Mouse (Mus musculus): Measurements from ENCODE around the gene Slc1a4. TPM values are rescaled to one million over a fixed set of nuclear protein-coding genes. Genes with fewer than 3 reads are reported as not detected.

The Slc1a4 gene
- polyA plus RNA-seq, 1 experiment from 2014 or later, result 17.9 TPM

GRCm38 (mm10) chr11:20347548-20347947 lies 15.0 kb upstream of the Slc1a4 start:
- WGBS, result 56% methylated on average over 6 of the region's 6 CpGs
- no peaks in the 10 kb centered on the region for H3K4me1 ChIP-seq (replicated peaks; ENCODE audit: control insufficient read depth, insufficient read depth, low read length)
- H3K27me3 ChIP-seq (ENCODE audit: control insufficient read depth, insufficient read depth, low read depth, low read length), result no peaks in the 10 kb centered on the region
- H3K27ac ChIP-seq (ENCODE audit: low read length), result no peak overlapping the region
- H3K4me2 ChIP-seq (ENCODE audit: low read depth, low read length), result no peak overlapping the region
- no peaks in the 10 kb centered on the region for H3K9me3 ChIP-seq (ENCODE audit: control insufficient read depth, low read length)
- no peaks in the 10 kb centered on the region for H3K36me3 ChIP-seq (ENCODE audit: control insufficient read depth, insufficient read depth, low read length)
- no peak overlapping the region for H3K9ac ChIP-seq (ENCODE audit: low read length)
- H3K4me3 ChIP-seq (ENCODE audit: low read length), result no peak overlapping the region
- ATAC-seq (ENCODE audit: low read depth), result no peak

- no peak overlapping the region for H3K9ac ChIP-seq (ENCODE audit: low read length)
- 53% methylated on average over 2 of the region's 2 CpGs for WGBS
- no peak overlapping the region for H3K4me2 ChIP-seq (ENCODE audit: low read depth, low read length)
- H3K9me3 ChIP-seq (ENCODE audit: control insufficient read depth, low read length), result no peaks in the 10 kb centered on the region
- no peak overlapping the region for H3K27ac ChIP-seq (ENCODE audit: low read length)
- H3K4me1 ChIP-seq (replicated peaks; ENCODE audit: control insufficient read depth, insufficient read depth, low read length), result no peaks in the 10 kb centered on the region
- no peak overlapping the region for H3K4me3 ChIP-seq (ENCODE audit: low read length)
- 0 out of 2 replicates have a peak, but pooled peaks have one; percentile 31 for ATAC-seq (ENCODE audit: low read depth)
- no peaks in the 10 kb centered on the region for H3K36me3 ChIP-seq (ENCODE audit: control insufficient read depth, insufficient read depth, low read length)
- H3K27me3 ChIP-seq (ENCODE audit: control insufficient read depth, insufficient read depth, low read depth, low read length), result no peaks in the 10 kb centered on the region
These were observed 13.9 kb upstream of the Slc1a4 start for GRCm38 (mm10) chr11:20346369-20346768.

- ATAC-seq (ENCODE audit: low read depth), result no peak
- Histone ChIP-seq H3K4me3 (ENCODE audit: low read length) (no peak overlapping the region), H3K4me2 (ENCODE audit: low read depth, low read length) (no peak overlapping the region), H3K9me3 (ENCODE audit: control insufficient read depth, low read length) (no peaks in the 10 kb centered on the region), H3K9ac (ENCODE audit: low read length) (no peak overlapping the region), H3K27me3 (ENCODE audit: control insufficient read depth, insufficient read depth, low read depth, low read length) (no peaks in the 10 kb centered on the region), H3K36me3 (ENCODE audit: control insufficient read depth, insufficient read depth, low read length) (no peaks in the 10 kb centered on the region), H3K4me1 (replicated peaks; ENCODE audit: control insufficient read depth, insufficient read depth, low read length) (no peaks in the 10 kb centered on the region), H3K27ac (ENCODE audit: low read length) (no peak overlapping the region)
- 92% methylated on average over 4 of the region's 4 CpGs for WGBS
These were observed 11.4 kb upstream of the Slc1a4 start for GRCm38 (mm10) chr11:20343952-20344351.

- Histone ChIP-seq H3K4me3 (ENCODE audit: low read length) (no peak overlapping the region), H3K9ac (ENCODE audit: low read length) (no peak overlapping the region), H3K9me3 (ENCODE audit: control insufficient read depth, low read length) (no peaks in the 10 kb centered on the region), H3K27ac (ENCODE audit: low read length) (no peak overlapping the region), H3K4me1 (replicated peaks; ENCODE audit: control insufficient read depth, insufficient read depth, low read length) (no peaks in the 10 kb centered on the region), H3K36me3 (ENCODE audit: control insufficient read depth, insufficient read depth, low read length) (no peaks in the 10 kb centered on the region), H3K4me2 (ENCODE audit: low read depth, low read length) (no peak overlapping the region), H3K27me3 (ENCODE audit: control insufficient read depth, insufficient read depth, low read depth, low read length) (no peaks in the 10 kb centered on the region)
- no peak for ATAC-seq (ENCODE audit: low read depth)
- WGBS, result 35% methylated on average over 1 of the region's 1 CpGs
These were observed 9.1 kb upstream of the Slc1a4 start for GRCm38 (mm10) chr11:20341598-20341997.

- no peaks in the 10 kb centered on the region for H3K36me3 ChIP-seq (ENCODE audit: control insufficient read depth, insufficient read depth, low read length)
- peaks cover 4% of the 10 kb centered on the region for H3K4me1 ChIP-seq (replicated peaks; ENCODE audit: control insufficient read depth, insufficient read depth, low read length)
- no peak overlapping the region for H3K4me2 ChIP-seq (ENCODE audit: low read depth, low read length)
- H3K27ac ChIP-seq (ENCODE audit: low read length), result no peak overlapping the region
- no peaks in the 10 kb centered on the region for H3K27me3 ChIP-seq (ENCODE audit: control insufficient read depth, insufficient read depth, low read depth, low read length)
- no peak for ATAC-seq (ENCODE audit: low read depth)
- no peak overlapping the region for H3K9ac ChIP-seq (ENCODE audit: low read length)
- H3K9me3 ChIP-seq (ENCODE audit: control insufficient read depth, low read length), result no peaks in the 10 kb centered on the region
- 31% methylated on average over 2 of the region's 2 CpGs for WGBS
- H3K4me3 ChIP-seq (ENCODE audit: low read length), result no peak overlapping the region
These were observed 6.2 kb upstream of the Slc1a4 start for GRCm38 (mm10) chr11:20338703-20339102.

GRCm38 (mm10) chr11:20334301-20334700 lies 1.8 kb upstream of the Slc1a4 start:
- Histone ChIP-seq H3K9me3 (ENCODE audit: control insufficient read depth, low read length) (no peaks in the 10 kb centered on the region), H3K4me2 (ENCODE audit: low read depth, low read length) (no peak overlapping the region), H3K9ac (ENCODE audit: low read length) (no peak overlapping the region), H3K4me3 (ENCODE audit: low read length) (no peak overlapping the region), H3K4me1 (replicated peaks; ENCODE audit: control insufficient read depth, insufficient read depth, low read length) (peaks cover 16% of the 10 kb centered on the region), H3K36me3 (ENCODE audit: control insufficient read depth, insufficient read depth, low read length) (no peaks in the 10 kb centered on the region), H3K27ac (ENCODE audit: low read length) (no peak overlapping the region), H3K27me3 (ENCODE audit: control insufficient read depth, insufficient read depth, low read depth, low read length) (no peaks in the 10 kb centered on the region)
- 33% methylated on average over 1 of the region's 1 CpGs for WGBS
- no peak for ATAC-seq (ENCODE audit: low read depth)

- peak; percentile 3 for ATAC-seq (ENCODE audit: low read depth)
- Histone ChIP-seq H3K36me3 (ENCODE audit: control insufficient read depth, insufficient read depth, low read length) (no peaks in the 10 kb centered on the region), H3K4me1 (replicated peaks; ENCODE audit: control insufficient read depth, insufficient read depth, low read length) (peaks cover 16% of the 10 kb centered on the region), H3K9me3 (ENCODE audit: control insufficient read depth, low read length) (no peaks in the 10 kb centered on the region), H3K9ac (ENCODE audit: low read length) (peak overlapping the region; percentile 83), H3K27ac (ENCODE audit: low read length) (peak overlapping the region; percentile 94), H3K27me3 (ENCODE audit: control insufficient read depth, insufficient read depth, low read depth, low read length) (no peaks in the 10 kb centered on the region), H3K4me2 (ENCODE audit: low read depth, low read length) (peak overlapping the region; percentile 98), H3K4me3 (ENCODE audit: low read length) (peak overlapping the region; percentile 68)
- under 1% methylated on average over 61 of the region's 61 CpGs for WGBS
These were observed 599 bp downstream of the Slc1a4 start for GRCm38 (mm10) chr11:20331690-20332537.

GRCm38 (mm10) chr11:20331027-20331689 lies 1.4 kb downstream of the Slc1a4 start:
- 26% methylated on average over 9 of the region's 9 CpGs for WGBS
- H3K36me3 ChIP-seq (ENCODE audit: control insufficient read depth, insufficient read depth, low read length), result no peaks in the 10 kb centered on the region
- no peak for ATAC-seq (ENCODE audit: low read depth)
- no peaks in the 10 kb centered on the region for H3K9me3 ChIP-seq (ENCODE audit: control insufficient read depth, low read length)
- H3K27me3 ChIP-seq (ENCODE audit: control insufficient read depth, insufficient read depth, low read depth, low read length), result no peaks in the 10 kb centered on the region
- H3K4me3 ChIP-seq (ENCODE audit: low read length), result peak overlapping the region; percentile 68
- H3K9ac ChIP-seq (ENCODE audit: low read length), result peak overlapping the region; percentile 83; the same call in 1 of the 2 replicates
- H3K4me2 ChIP-seq (ENCODE audit: low read depth, low read length), result peak overlapping the region; percentile 98
- peak overlapping the region; percentile 38 for H3K27ac ChIP-seq (ENCODE audit: low read length)
- H3K4me1 ChIP-seq (replicated peaks; ENCODE audit: control insufficient read depth, insufficient read depth, low read length), result peaks cover 16% of the 10 kb centered on the region

- peak overlapping the region; percentile 98; the same call in 1 of the 2 replicates for H3K4me2 ChIP-seq (ENCODE audit: low read depth, low read length)
- no peak for ATAC-seq (ENCODE audit: low read depth)
These were observed 2.8 kb downstream of the Slc1a4 start for GRCm38 (mm10) chr11:20329711-20330110.

More at GRCm38 (mm10) chr11:20329711-20330110, 2.8 kb downstream of the Slc1a4 start:
- 76% methylated on average over 5 of the region's 5 CpGs for WGBS
- Histone ChIP-seq H3K27ac (ENCODE audit: low read length) (no peak overlapping the region), H3K4me1 (replicated peaks; ENCODE audit: control insufficient read depth, insufficient read depth, low read length) (peaks cover 16% of the 10 kb centered on the region), H3K4me3 (ENCODE audit: low read length) (no peak overlapping the region), H3K9ac (ENCODE audit: low read length) (no peak overlapping the region), H3K27me3 (ENCODE audit: control insufficient read depth, insufficient read depth, low read depth, low read length) (no peaks in the 10 kb centered on the region), H3K9me3 (ENCODE audit: control insufficient read depth, low read length) (no peaks in the 10 kb centered on the region), H3K36me3 (ENCODE audit: control insufficient read depth, insufficient read depth, low read length) (no peaks in the 10 kb centered on the region)

Data from lung, embryonic 16.5 days (tissue).